9 mouse cellular contexts compared by ENCODE assay signal in genomic region chr3:52266606-52267160, GRCm38 (mm10). TPM values are rescaled to one million over a fixed set of nuclear protein-coding genes. Genes with fewer than 3 reads are reported as not detected.
DNase-seq lines count a peak whose midpoint lies in the region; ATAC-seq and TF ChIP-seq lines count a peak whose summit lies in the region.
"Had no signal": no experiment of that assay in that cellular context is flagged by ENCODE, and none has a peak within 500 bp of the region (broad histone marks: within the 10 kb centered on the region; RNA-seq: fewer than 3 reads in every experiment).

No protein-coding gene starts in this region.

- H3K9me3 ChIP-seq in neural tube, embryonic 12.5 days: no peaks in the 10 kb centered on the region

- peak; percentile 76; the same call in 1 of the 2 replicates for TF ChIP-seq POLR2A in heart, adult 2 months (IDR thresholded peaks at IDR 0.05; ENCODE audit: insufficient read depth, low read depth, low read length)
- no peak for TF ChIP-seq POLR2A in kidney, adult 2 months (IDR thresholded peaks at IDR 0.05; ENCODE audit: low read depth, low read length)
- peak; percentile 55; the same call in 1 of the 2 replicates for TF ChIP-seq POLR2A in lung, adult 2 months (IDR thresholded peaks at IDR 0.05; ENCODE audit: borderline replicate concordance, extremely low read depth, low read depth, low read length)
- TF ChIP-seq POLR2A in testis, adult 2 months (IDR thresholded peaks at IDR 0.05; ENCODE audit: control insufficient read depth, low read depth, low read length): no peak
- no peak for TF ChIP-seq POLR2A in cerebellum, adult 2 months (IDR thresholded peaks at IDR 0.05; ENCODE audit: borderline replicate concordance, insufficient read depth, low read length)

- H3K79me2 ChIP-seq in heart, adult 2 months (replicated peaks; ENCODE audit: control insufficient read depth, insufficient read depth, low read length): peaks cover 2% of the 10 kb centered on the region

- no peak overlapping the region for H3K9ac ChIP-seq in neural tube, embryonic 12.5 days
- peak overlapping the region; percentile 21; the same call in 1 of the 2 replicates for H3K9ac ChIP-seq in heart, adult 2 months (ENCODE audit: low read depth, low read length)

- ATAC-seq in neural tube, embryonic 12.5 days (ENCODE audit: low FRiP score, low read depth): no peak

- intact Hi-C loops in heart, adult 2 months (cut with DNase I): loop anchor here (2.0 to 5.0 kb wide), 5 partner anchors 76 to 421 kb away; no protein-coding TSS in a partner anchor

- 10% methylated on average over 17 of the region's 17 CpGs for WGBS in neural tube, embryonic 12.5 days
- WGBS in heart, adult 2 months: 26% methylated on average over 17 of the region's 17 CpGs
- 52% methylated on average over 17 of the region's 17 CpGs for WGBS in kidney, adult 2 months
- 27% methylated on average over 17 of the region's 17 CpGs for WGBS in lung, adult 2 months
- WGBS in cerebellum, adult 2 months: 60% methylated on average over 17 of the region's 17 CpGs

- no peak overlapping the region for H3K27ac ChIP-seq in neural tube, embryonic 12.5 days
- H3K27ac ChIP-seq in heart, adult 2 months: peak overlapping the region; percentile 89
- H3K27ac ChIP-seq in kidney, adult 2 months (ENCODE audit: insufficient read depth, low read depth, low read length): peak overlapping the region; percentile 20; the same call in 1 of the 2 replicates
- H3K27ac ChIP-seq in testis, adult 2 months (ENCODE audit: control insufficient read depth, insufficient read depth, low read depth, low read length): no peak overlapping the region
- H3K27ac ChIP-seq in cerebellum, adult 2 months (ENCODE audit: insufficient read depth, low read length): no peak overlapping the region

- peaks cover 53% of the 10 kb centered on the region for H3K27me3 ChIP-seq in neural tube, embryonic 12.5 days (replicated peaks)
- no peaks in the 10 kb centered on the region for H3K27me3 ChIP-seq in heart, adult 2 months (ENCODE audit: control insufficient read depth, insufficient read depth, low read length)
- no peaks in the 10 kb centered on the region for H3K27me3 ChIP-seq in kidney, adult 2 months (replicated peaks; ENCODE audit: control insufficient read depth, insufficient read depth, low read length)
- no peaks in the 10 kb centered on the region for H3K27me3 ChIP-seq in testis, adult 2 months (ENCODE audit: control insufficient read depth, insufficient read depth, low read length)
- H3K27me3 ChIP-seq in cerebellum, adult 2 months (ENCODE audit: control insufficient read depth, insufficient read depth, low read length): no peaks in the 10 kb centered on the region
- H3K27me3 ChIP-seq: Patski had no signal

- no peaks in the 10 kb centered on the region for H3K36me3 ChIP-seq in neural tube, embryonic 12.5 days
- peaks cover 7% of the 10 kb centered on the region for H3K36me3 ChIP-seq in heart, adult 2 months (ENCODE audit: control insufficient read depth, insufficient read depth, low read length)
- no peaks in the 10 kb centered on the region for H3K36me3 ChIP-seq in kidney, adult 2 months (ENCODE audit: control insufficient read depth, insufficient read depth, low read length)
- no peaks in the 10 kb centered on the region for H3K36me3 ChIP-seq in testis, adult 2 months (ENCODE audit: control insufficient read depth, insufficient read depth, low read length)

- DNase-seq in neural tube, embryonic 10.5 days (ENCODE audit: extremely low spot score, low spot score): no peak
- DNase-seq in heart, adult 2 months: peak; percentile 70 to 77
- peak; percentile 69 for DNase-seq in kidney, adult 2 months
- DNase-seq in lung, adult 2 months: peak; percentile 44
- DNase-seq in cerebellum, adult 2 months: no peak
- no peak for DNase-seq in yolk sac, embryonic 10.5 days (ENCODE audit: low spot score)

- peak overlapping the region; percentile 85; the same call in 1 of the 2 replicates for H3K4me2 ChIP-seq in neural tube, embryonic 12.5 days (replicated peaks)

- H3K4me3 ChIP-seq in neural tube, embryonic 12.5 days: no peak overlapping the region
- H3K4me3 ChIP-seq in heart, adult 2 months: peak overlapping the region; percentile 76
- H3K4me3 ChIP-seq in kidney, adult 2 months (ENCODE audit: insufficient read depth, low read depth, low read length): no peak overlapping the region
- H3K4me3 ChIP-seq in lung, adult 2 months (replicated peaks; ENCODE audit: extremely low read depth, low read depth, low read length): no peak overlapping the region
- H3K4me3 ChIP-seq in testis, adult 2 months (ENCODE audit: control insufficient read depth, low read depth, low read length): peak overlapping the region; percentile 13; the same call in 1 of the 2 replicates
- no peak overlapping the region for H3K4me3 ChIP-seq in cerebellum, adult 2 months (replicated peaks; ENCODE audit: insufficient read depth, low read depth, low read length)

- 0 out of 2 replicates have a peak, but pooled peaks have one; percentile 14 for TF ChIP-seq CTCF in heart, adult 2 months (IDR thresholded peaks at IDR 0.05)
- TF ChIP-seq CTCF in kidney, adult 2 months (conservative IDR thresholded peaks at IDR 0.05; ENCODE audit: insufficient read depth, insufficient read length, low read depth, low read length): no peak
- TF ChIP-seq CTCF in lung, adult 2 months (IDR thresholded peaks at IDR 0.05; ENCODE audit: insufficient read depth, low read length): no peak
- TF ChIP-seq CTCF in testis, adult 2 months (IDR thresholded peaks at IDR 0.05; ENCODE audit: control insufficient read depth, insufficient read depth, insufficient replicate concordance, low read depth, low read length): no peak
- TF ChIP-seq CTCF in cerebellum, adult 2 months (IDR thresholded peaks at IDR 0.05; ENCODE audit: borderline replicate concordance, insufficient read depth, low read depth, low read length): no peak

- 0 out of 2 replicates have a peak, but pooled peaks have one; percentile 20 for TF ChIP-seq EP300 in heart, adult 2 months (IDR thresholded peaks at IDR 0.05; ENCODE audit: insufficient read depth, low read depth, low read length)

- H3K4me1 ChIP-seq in neural tube, embryonic 12.5 days: peaks cover 16% of the 10 kb centered on the region
- H3K4me1 ChIP-seq in heart, adult 2 months (ENCODE audit: control insufficient read depth, insufficient read depth, low read length): peaks cover 3% of the 10 kb centered on the region
- H3K4me1 ChIP-seq in kidney, adult 2 months (ENCODE audit: control insufficient read depth, insufficient read depth, low read length): no peaks in the 10 kb centered on the region
- no peaks in the 10 kb centered on the region; the same call in 1 of the 2 replicates for H3K4me1 ChIP-seq in lung, adult 2 months (ENCODE audit: control insufficient read depth, insufficient read depth, low read length)
- peaks cover 13% of the 10 kb centered on the region for H3K4me1 ChIP-seq in testis, adult 2 months (ENCODE audit: control insufficient read depth, insufficient read depth, low read length)
- no peaks in the 10 kb centered on the region for H3K4me1 ChIP-seq in cerebellum, adult 2 months (ENCODE audit: control insufficient read depth, insufficient read depth, low read length)

RNA-seq across cellular contexts. Expression of gene Foxo1, which starts 1.5 kb away (rescaled TPM):
- 3.7 and 4.3 TPM in 2 replicates for polyA plus RNA-seq in neural tube, embryonic 12.5 days (2016; fragmentation: Nextera tagmentation; extraction: Ambion mirVana)
- 10 to 100 TPM; 12.2 to 12.9 TPM for total RNA-seq in heart, adult 2 months (2021)
- 7.7 and 10.7 TPM in 2 replicates for polyA plus RNA-seq in heart, adult 2 months (2012; rRNA removed)
- 14.0 and 14.4 TPM in 2 replicates for polyA plus RNA-seq in kidney, adult 2 months (2012; rRNA removed)
- polyA plus RNA-seq in lung, adult 2 months (2012; rRNA removed): 16.9 and 22.5 TPM in 2 replicates
- 1.7 and 2.2 TPM in 2 replicates for polyA plus RNA-seq in testis, adult 2 months (2012; rRNA removed)
- polyA plus RNA-seq in cerebellum, adult 2 months (2012; rRNA removed): 5.4 and 6.7 TPM in 2 replicates

Comparison
In these comparisons a context has a peak if more than half of its experiments do, and no peak if none do; other contexts are left out.
1. H3K27ac ChIP-seq: peak in heart, adult 2 months (single experiment) and kidney, adult 2 months (single experiment); none in neural tube, embryonic 12.5 days (single experiment), testis, adult 2 months (single experiment) and cerebellum, adult 2 months (single experiment).
2. H3K4me3 ChIP-seq: peak in heart, adult 2 months (single experiment) and testis, adult 2 months (single experiment); none in neural tube, embryonic 12.5 days (single experiment), kidney, adult 2 months (single experiment), lung, adult 2 months (single experiment) and cerebellum, adult 2 months (single experiment).
3. DNase-seq: peak in heart, adult 2 months (2 of 2), kidney, adult 2 months (single experiment) and lung, adult 2 months (single experiment); none in neural tube, embryonic 10.5 days (single experiment), cerebellum, adult 2 months (0 of 2) and yolk sac, embryonic 10.5 days (single experiment).
4. POLR2A ChIP-seq: peak in heart, adult 2 months (single experiment) and lung, adult 2 months (single experiment); none in kidney, adult 2 months (single experiment), testis, adult 2 months (single experiment) and cerebellum, adult 2 months (single experiment).